Comparison of ENCODE assay signal across 9 mouse cellular contexts in genomic region chr5:139355235-139355772, GRCm38 (mm10). TPM values are rescaled to one million over a fixed set of nuclear protein-coding genes. Genes with fewer than 3 reads are reported as not detected.
A peak's percentile ranks its signal among the peaks of the same experiment; 100 is the strongest.
DNase-seq lines count a peak whose midpoint lies in the region; ATAC-seq and TF ChIP-seq lines count a peak whose summit lies in the region.
"Had no signal": no experiment of that assay in that cellular context is flagged by ENCODE, and none has a peak within 500 bp of the region (broad histone marks: within the 10 kb centered on the region; RNA-seq: fewer than 3 reads in every experiment).

No protein-coding gene starts in this region.

- H3K4me2 ChIP-seq in liver, embryonic 14.5 days (ENCODE audit: low read depth) = no peak overlapping the region
- H3K4me2 ChIP-seq: neural tube, embryonic 12.5 days had no signal

- TF ChIP-seq EP300 in liver, embryonic 14.5 days (IDR thresholded peaks at IDR 0.05; ENCODE audit: low read depth) = no peak

- no peak overlapping the region for H3K9ac ChIP-seq in liver, embryonic 14.5 days (replicated peaks)
- H3K9ac ChIP-seq: neural tube, embryonic 12.5 days had no signal

- WGBS in liver, embryonic 14.5 days (ENCODE audit: insufficient replicate concordance) = 35% methylated on average over 19 of the region's 19 CpGs

- peak; percentile 99 for TF ChIP-seq CTCF in liver, embryonic 14.5 days (IDR thresholded peaks at IDR 0.05; ENCODE audit: low read depth)

- no peaks in the 10 kb centered on the region for H3K9me3 ChIP-seq in liver, embryonic 14.5 days (ENCODE audit: control insufficient read depth, low read length)
- H3K9me3 ChIP-seq: neural tube, embryonic 12.5 days had no signal

- H3K4me3 ChIP-seq in liver, embryonic 14.5 days (ENCODE audit: insufficient read depth in 1 of 2, low read depth in 2 of 2, low read length in 2 of 2) = no peak overlapping the region
- H3K4me3 ChIP-seq: neural tube, embryonic 12.5 days had no signal

- ATAC-seq in liver, embryonic 14.5 days (ENCODE audit: insufficient read depth) = no peak

- no peaks in the 10 kb centered on the region for H3K27me3 ChIP-seq in liver, embryonic 14.5 days (ENCODE audit: control insufficient read depth, insufficient read depth, low read length)
- H3K27me3 ChIP-seq: neural tube, embryonic 12.5 days had no signal

- H3K27ac ChIP-seq in liver, embryonic 14.5 days = no peak overlapping the region
- H3K27ac ChIP-seq: neural tube, embryonic 12.5 days had no signal

- DNase-seq in 416B (ENCODE audit: low read depth) = peak; percentile 70
- peak; percentile 72 for DNase-seq in Muller cell, postnatal 12 days (ENCODE audit: inconsistent ontology term)
- DNase-seq in cerebellum, postnatal 10 days = peak; percentile 93 to 97
- DNase-seq in gastrocnemius, postnatal 25 days = peak; percentile 67
- DNase-seq in kidney, adult 9 months = peak; percentile 92
- DNase-seq in liver, embryonic 14.5 days (ENCODE audit: low read depth in 3 of 3, low spot score in 3 of 3) = no peak
- peak; percentile 84 for DNase-seq in ovary, postnatal 14 days (ENCODE audit: low spot score)
- peak; percentile 81 for DNase-seq in thymus, postnatal 14 days

- no peaks in the 10 kb centered on the region for H3K36me3 ChIP-seq in liver, embryonic 14.5 days (replicated peaks; ENCODE audit: control insufficient read depth, insufficient read depth, low read depth)
- H3K36me3 ChIP-seq: neural tube, embryonic 12.5 days had no signal

- H3K4me1 ChIP-seq in liver, embryonic 14.5 days (replicated peaks; ENCODE audit: control insufficient read depth in 2 of 2, insufficient read depth in 2 of 2, low read length in 1 of 2) = peaks cover 13 to 17% of the 10 kb centered on the region in 2 experiments; a peak in 3 of 4 replicates

RNA-seq across cellular contexts. Expression of gene Cyp2w1, which starts 2.9 kb away (rescaled TPM):
- total RNA-seq in gastrocnemius, postnatal 25 days (2021) = not detected
- polyA plus RNA-seq in liver, embryonic 14.5 days (2012; rRNA removed) = 0.03 and 0.05 TPM in 2 replicates
- not detected in 2 replicates for polyA plus RNA-seq in liver, embryonic 14.5 days (2014; fragmentation: Nextera tagmentation; extraction: Ambion mirVana)
- polyA plus RNA-seq: neural tube, embryonic 12.5 days had no signal

RNA-seq across cellular contexts. Expression of gene Cox19, which starts 4.1 kb away (rescaled TPM):
- 10 to 100 TPM; 74.4 to 86.5 TPM for total RNA-seq in gastrocnemius, postnatal 25 days (2021)
- polyA plus RNA-seq in liver, embryonic 14.5 days (2012; rRNA removed) = 22.6 and 23.3 TPM in 2 replicates
- 61.4 and 62.3 TPM in 2 replicates for polyA plus RNA-seq in liver, embryonic 14.5 days (2014; fragmentation: Nextera tagmentation; extraction: Ambion mirVana)

RNA-seq across cellular contexts. Expression of gene Gpr146, which starts 22.2 kb away (rescaled TPM):
- 10 to 100 TPM; 23.5 to 23.6 TPM for total RNA-seq in gastrocnemius, postnatal 25 days (2021)
- 14.6 and 14.7 TPM in 2 replicates for polyA plus RNA-seq in liver, embryonic 14.5 days (2012; rRNA removed)
- polyA plus RNA-seq in liver, embryonic 14.5 days (2014; fragmentation: Nextera tagmentation; extraction: Ambion mirVana) = 18.4 and 20.1 TPM in 2 replicates

RNA-seq across cellular contexts. Expression of gene Adap1, which starts 29.9 kb away (rescaled TPM):
- total RNA-seq in gastrocnemius, postnatal 25 days (2021) = 1 to 10 TPM; 1.1 to 1.4 TPM
- polyA plus RNA-seq in liver, embryonic 14.5 days (2012; rRNA removed) = 3.0 and 3.1 TPM in 2 replicates
- 2.2 and 2.7 TPM in 2 replicates for polyA plus RNA-seq in liver, embryonic 14.5 days (2014; fragmentation: Nextera tagmentation; extraction: Ambion mirVana)

RNA-seq across cellular contexts. Expression of gene C130050O18Rik, which starts 49.8 kb away (rescaled TPM):
- total RNA-seq in gastrocnemius, postnatal 25 days (2021) = under 1 TPM; 0.32 to 0.61 TPM
- polyA plus RNA-seq in liver, embryonic 14.5 days (2012; rRNA removed) = 0.93 and 1.1 TPM in 2 replicates
- 1.0 and 1.3 TPM in 2 replicates for polyA plus RNA-seq in liver, embryonic 14.5 days (2014; fragmentation: Nextera tagmentation; extraction: Ambion mirVana)

Comparison
In these comparisons a context has a peak if more than half of its experiments do, and no peak if none do; other contexts are left out.
1. DNase-seq: peak in 416B (single experiment), Muller cell, postnatal 12 days (single experiment), cerebellum, postnatal 10 days (2 of 2), gastrocnemius, postnatal 25 days (single experiment), kidney, adult 9 months (single experiment), ovary, postnatal 14 days (single experiment) and thymus, postnatal 14 days (single experiment); none in liver, embryonic 14.5 days (0 of 3).